Mouse (Mus musculus) neural tube, embryonic 11.5 days (tissue): ENCODE data around the gene Ldhal6b. TPM values are rescaled to one million over a fixed set of nuclear protein-coding genes. Genes with fewer than 3 reads are reported as not detected.

Experiments
- ATAC-seq: fragments of 200-750 bp; cut with Nextera tagmentation; 2 replicates; pipeline ENCODE4 v1.8.0; 2017; ENCODE audit warnings: moderate number of reproducible peaks, mild to moderate bottlenecking, moderate TSS enrichment, moderate library complexity; ENCODE audit not compliant: insufficient read depth, low FRiP score, low TSS enrichment
- DNase-seq: peaks from one replicate; pipeline ENCODE4 v3.0.0-alpha.2; 2015; ENCODE audit warnings: low spot score
- H3K27ac ChIP-seq: fragments of 300-500 bp; sonication (generic); 2 replicates; pipeline ENCODE4 v1.5.1; 2014; ENCODE audit warnings: low read depth, mild to moderate bottlenecking, low read length
- H3K27me3 ChIP-seq: fragments of 300-500 bp; sonication (generic); 2 replicates; pipeline ENCODE4 v1.6.1; 2014; ENCODE audit warnings: mild to moderate bottlenecking, low read length, mixed read lengths; ENCODE audit not compliant: control insufficient read depth, insufficient read depth
- H3K36me3 ChIP-seq: fragments of 300-500 bp; sonication (generic); 2 replicates; pipeline ENCODE4 v1.6.1; 2014; ENCODE audit warnings: mild to moderate bottlenecking, low read length, moderate library complexity, mixed read lengths; ENCODE audit not compliant: control insufficient read depth, insufficient read depth
- H3K4me1 ChIP-seq: fragments of 300-500 bp; sonication (generic); 2 replicates; pipeline ENCODE4 v1.6.1; 2014; ENCODE audit warnings: low read length, mixed read lengths; ENCODE audit not compliant: control insufficient read depth, insufficient read depth
- H3K4me2 ChIP-seq: fragments of 300-500 bp; sonication (generic); 2 replicates; pipeline ENCODE4 v1.6.1; 2014; ENCODE audit warnings: low read depth, mild to moderate bottlenecking, moderate library complexity
- H3K4me3 ChIP-seq: fragments of 300-500 bp; sonication (generic); 2 replicates; pipeline ENCODE4 v1.5.1; 2014; ENCODE audit warnings: low read depth, low read length
- H3K9ac ChIP-seq: fragments of 300-500 bp; sonication (generic); 2 replicates; pipeline ENCODE4 v1.6.1; 2014; ENCODE audit warnings: mild to moderate bottlenecking, low read length
- H3K9me3 ChIP-seq: fragments of 300-500 bp; sonication (generic); 2 replicates; pipeline ENCODE4 v1.6.1; 2016; ENCODE audit warnings: low read length; ENCODE audit not compliant: control insufficient read depth
- WGBS: fragments of 180-500 bp; shearing (Covaris S2); extraction: QIAGEN DNeasy Blood & Tissue Kit; methylation state at CpG from one replicate; pipeline ENCODE4 v1.1.7; 2014; 5-methylcytosine and 5-hydroxymethylcytosine counted together
- polyA plus RNA-seq: library from polyadenylated mRNA; unstranded; fragments of >200 nt; fragmentation: Nextera tagmentation; extraction: Ambion mirVana; gene quantifications from 2 replicates; pipeline ENCODE4 v1.2.1, GENCODE M21; 2014

Gene Ldhal6b
- polyA plus RNA-seq, 1 experiment from 2014 or later: not detected

- Histone ChIP-seq H3K9me3 (no peaks in the 10 kb centered on the region), H3K4me1 (no peaks in the 10 kb centered on the region), H3K4me3 (no peak overlapping the region), H3K27me3 (no peaks in the 10 kb centered on the region), H3K36me3 (peaks cover 2% of the 10 kb centered on the region; the same call in 1 of the 2 replicates), H3K9ac (no peak overlapping the region), H3K27ac (0 out of 2 replicates have a peak overlapping the region, but pooled peaks have one; percentile 27), H3K4me2 (no peak overlapping the region)
- WGBS: 91% methylated on average over 3 of the region's 3 CpGs
- DNase-seq: no peak
- no peak for ATAC-seq
Measured at GRCm38 (mm10) chr17:5414041-5414440, 4.5 kb downstream of the Ldhal6b start.

- no peaks in the 10 kb centered on the region for H3K27me3 ChIP-seq
- H3K9me3 ChIP-seq: no peaks in the 10 kb centered on the region
- no peak overlapping the region for H3K4me2 ChIP-seq
- ATAC-seq (no peak), DNase-seq (no peak)
- no peak overlapping the region for H3K27ac ChIP-seq
- H3K4me1 ChIP-seq: no peaks in the 10 kb centered on the region
- peaks cover 2% of the 10 kb centered on the region; the same call in 1 of the 2 replicates for H3K36me3 ChIP-seq
- 83% methylated on average over 13 of the region's 13 CpGs for WGBS
- H3K9ac ChIP-seq: no peak overlapping the region
- no peak overlapping the region for H3K4me3 ChIP-seq
Measured at GRCm38 (mm10) chr17:5413350-5413749, 5.2 kb downstream of the Ldhal6b start.

- no peaks in the 10 kb centered on the region for H3K9me3 ChIP-seq
- no peak overlapping the region for H3K9ac ChIP-seq
- no peak overlapping the region for H3K27ac ChIP-seq
- ATAC-seq (no peak), DNase-seq (no peak)
- H3K36me3 ChIP-seq: peaks cover 2% of the 10 kb centered on the region; the same call in 1 of the 2 replicates
- 90% methylated on average over 7 of the region's 7 CpGs for WGBS
- H3K4me1 ChIP-seq: no peaks in the 10 kb centered on the region
- no peak overlapping the region for H3K4me2 ChIP-seq
- H3K27me3 ChIP-seq: no peaks in the 10 kb centered on the region
- H3K4me3 ChIP-seq: no peak overlapping the region
Measured at GRCm38 (mm10) chr17:5412740-5413139, 5.8 kb downstream of the Ldhal6b start.

DNA sequence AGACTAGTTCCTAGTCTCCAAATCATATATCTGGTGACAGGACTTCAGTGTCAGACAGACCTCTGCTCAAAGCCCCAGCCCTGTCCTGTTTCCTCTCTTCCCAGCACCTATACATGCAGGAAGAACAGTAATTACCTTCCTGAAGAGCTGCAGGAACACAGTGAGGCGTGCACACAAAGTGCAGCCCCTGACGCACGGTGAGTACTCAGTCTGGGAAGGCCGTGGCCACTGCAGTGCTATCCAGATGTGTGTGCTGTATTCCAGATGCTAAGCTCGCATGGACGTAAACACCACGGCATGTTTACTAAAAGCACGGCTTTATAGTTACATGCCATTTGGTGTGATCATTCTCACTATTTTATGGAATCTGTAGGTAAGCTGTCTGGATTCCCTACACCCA, 6.3 kb downstream of the Ldhal6b start:
- 95% methylated on average over 8 of the region's 8 CpGs for WGBS
- Histone ChIP-seq H3K9me3 (no peaks in the 10 kb centered on the region), H3K27ac (no peak overlapping the region), H3K4me1 (no peaks in the 10 kb centered on the region), H3K4me3 (no peak overlapping the region), H3K9ac (no peak overlapping the region), H3K27me3 (no peaks in the 10 kb centered on the region), H3K36me3 (peaks cover 2% of the 10 kb centered on the region; the same call in 1 of the 2 replicates), H3K4me2 (no peak overlapping the region)
- no peak for ATAC-seq
- no peak for DNase-seq

GRCm38 (mm10) chr17:5411205-5411604, 7.4 kb downstream of the Ldhal6b start:
- H3K27ac ChIP-seq: no peak overlapping the region
- no peak overlapping the region for H3K9ac ChIP-seq
- ATAC-seq (no peak), DNase-seq (no peak)
- H3K9me3 ChIP-seq: no peaks in the 10 kb centered on the region
- H3K27me3 ChIP-seq: no peaks in the 10 kb centered on the region
- H3K36me3 ChIP-seq: peaks cover 2% of the 10 kb centered on the region; the same call in 1 of the 2 replicates
- 93% methylated on average over 17 of the region's 17 CpGs for WGBS
- H3K4me1 ChIP-seq: no peaks in the 10 kb centered on the region
- H3K4me2 ChIP-seq: no peak overlapping the region
- no peak overlapping the region for H3K4me3 ChIP-seq

- H3K36me3 ChIP-seq: peaks cover 2% of the 10 kb centered on the region; the same call in 1 of the 2 replicates
- H3K27ac ChIP-seq: no peak overlapping the region
- no peaks in the 10 kb centered on the region for H3K27me3 ChIP-seq
- no peak for ATAC-seq
- H3K4me3 ChIP-seq: no peak overlapping the region
- H3K4me1 ChIP-seq: no peaks in the 10 kb centered on the region
- no peak overlapping the region for H3K9ac ChIP-seq
- DNase-seq: no peak
- 79% methylated on average over 4 of the region's 4 CpGs for WGBS
- H3K4me2 ChIP-seq: no peak overlapping the region
- no peaks in the 10 kb centered on the region for H3K9me3 ChIP-seq
Measured at GRCm38 (mm10) chr17:5410336-5410735, 8.2 kb downstream of the Ldhal6b start.

DNA sequence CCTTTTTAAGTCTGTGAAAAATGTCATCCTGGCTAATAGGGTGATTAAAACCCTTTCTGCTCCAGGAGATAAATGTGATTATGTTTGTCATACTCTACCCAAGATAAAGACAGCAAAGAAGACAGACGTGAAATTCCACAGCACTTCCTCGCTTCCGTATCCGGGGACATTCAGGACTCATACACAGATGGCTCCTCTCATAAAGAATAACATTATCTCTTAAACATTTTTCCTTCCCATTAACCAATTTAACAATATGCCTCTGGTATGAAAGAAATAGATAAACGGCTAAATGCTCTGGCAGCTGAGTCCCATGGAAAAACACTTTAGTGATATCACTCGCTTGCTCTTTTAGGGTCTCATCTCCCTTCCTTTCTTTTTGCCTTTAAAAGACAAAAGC, 11.5 kb downstream of the Ldhal6b start:
- ATAC-seq (no peak), DNase-seq (no peak)
- Histone ChIP-seq H3K27me3 (no peaks in the 10 kb centered on the region), H3K27ac (no peak overlapping the region), H3K9ac (no peak overlapping the region), H3K4me1 (no peaks in the 10 kb centered on the region), H3K4me3 (no peak overlapping the region), H3K36me3 (peaks cover 2% of the 10 kb centered on the region; the same call in 1 of the 2 replicates), H3K4me2 (no peak overlapping the region), H3K9me3 (no peaks in the 10 kb centered on the region)
- 80% methylated on average over 6 of the region's 6 CpGs for WGBS

- no peaks in the 10 kb centered on the region for H3K36me3 ChIP-seq
- H3K9ac ChIP-seq: no peak overlapping the region
- no peak overlapping the region for H3K27ac ChIP-seq
- H3K4me1 ChIP-seq: no peaks in the 10 kb centered on the region
- ATAC-seq (no peak), DNase-seq (no peak)
- no peak overlapping the region for H3K4me2 ChIP-seq
- H3K9me3 ChIP-seq: no peaks in the 10 kb centered on the region
- WGBS: 47% methylated on average over 10 of the region's 10 CpGs
- H3K27me3 ChIP-seq: no peaks in the 10 kb centered on the region
- H3K4me3 ChIP-seq: no peak overlapping the region
Measured at GRCm38 (mm10) chr17:5406566-5406965, 12.0 kb downstream of the Ldhal6b start.

DNA sequence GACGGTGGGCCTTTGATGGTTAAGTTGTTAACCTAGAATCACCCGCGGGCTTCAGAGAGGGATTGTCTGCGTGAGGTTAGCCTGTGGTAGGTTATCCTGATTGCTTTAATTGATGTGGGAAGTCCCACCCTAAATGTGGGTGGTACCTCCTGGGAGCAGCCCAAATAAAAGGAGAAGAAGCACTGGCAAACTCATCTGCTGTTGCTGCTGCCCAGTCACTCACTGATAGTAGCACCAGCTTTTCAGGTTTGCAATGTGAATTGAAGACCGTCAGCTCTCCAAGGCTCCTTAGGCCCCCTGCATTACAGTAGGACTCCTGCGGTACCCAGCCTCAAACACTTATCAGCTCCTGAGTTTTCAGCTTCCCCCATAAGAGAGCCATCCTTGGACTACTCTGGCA, 14.7 kb downstream of the Ldhal6b start:
- WGBS: 80% methylated on average over 6 of the region's 6 CpGs
- H3K4me3 ChIP-seq: no peak overlapping the region
- no peaks in the 10 kb centered on the region for H3K4me1 ChIP-seq
- no peak for ATAC-seq
- H3K36me3 ChIP-seq: no peaks in the 10 kb centered on the region
- DNase-seq: no peak
- no peak overlapping the region for H3K4me2 ChIP-seq
- H3K27ac ChIP-seq: no peak overlapping the region
- H3K9ac ChIP-seq: no peak overlapping the region
- H3K9me3 ChIP-seq: no peaks in the 10 kb centered on the region
- no peaks in the 10 kb centered on the region for H3K27me3 ChIP-seq
